Mouse (Mus musculus): ENCODE measurements at regions not wholly inside any gene's neighbourhood (a gene's known extent, or its start where the extent isn't known, plus 50 kb on each side); places are given as distances from the start of the nearest gene placed in this dataset.

- TF ChIP-seq POLR2A (IDR thresholded peaks at IDR 0.05; ENCODE audit: extremely low read depth, insufficient read depth, low read length) (no peak), CTCF (IDR thresholded peaks at IDR 0.05; ENCODE audit: extremely low read depth, insufficient read depth, low read length) (no peak)
These were observed 67.1 kb upstream of the Plcl2 start for GRCm38 (mm10) chr17:50442062-50442461.
